Comparison of ENCODE assay signal across 18 mouse cellular contexts in the genomic region with DNA sequence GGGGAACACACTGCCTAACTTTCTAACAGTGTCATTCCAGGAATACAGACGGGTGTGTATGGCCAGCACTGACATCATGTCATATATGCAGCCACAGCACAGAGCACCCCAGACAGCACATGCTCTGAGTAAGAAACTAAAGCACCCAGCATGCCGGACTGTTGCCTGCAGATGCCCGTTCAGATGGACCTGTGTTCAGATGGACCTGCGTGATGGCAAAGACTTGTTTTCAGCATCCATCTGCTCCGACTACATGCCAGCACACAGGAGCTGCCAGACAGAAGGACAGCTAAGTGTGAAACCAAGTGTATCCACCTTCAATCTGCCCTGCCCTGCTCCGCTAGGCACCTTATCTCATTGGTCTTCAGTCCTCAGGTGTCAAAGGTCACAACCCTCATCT.
"Had no signal": no experiment of that assay in that cellular context is flagged by ENCODE, and none has a peak within 500 bp of the region (broad histone marks: within the 10 kb centered on the region; RNA-seq: fewer than 3 reads in every experiment).

No protein-coding gene starts in this region.

- H3K9me3 ChIP-seq: lung, embryonic 15.5 days; midbrain, embryonic 12.5 days; midbrain, embryonic 15.5 days; neural tube, embryonic 12.5 days had no signal

- H3K4me1 ChIP-seq: neural tube, embryonic 12.5 days had no signal

- H3K4me2 ChIP-seq: lung, embryonic 15.5 days; midbrain, embryonic 12.5 days; midbrain, embryonic 15.5 days; neural tube, embryonic 12.5 days had no signal

- H3K27ac ChIP-seq: liver, embryonic 14.5 days; lung, embryonic 15.5 days; macrophage; midbrain, embryonic 12.5 days; midbrain, embryonic 15.5 days; neural tube, embryonic 12.5 days had no signal

- H3K4me3 ChIP-seq: lung, embryonic 15.5 days; midbrain, embryonic 12.5 days; midbrain, embryonic 15.5 days; neural tube, embryonic 12.5 days had no signal

- H3K27me3 ChIP-seq: lung, embryonic 15.5 days; midbrain, embryonic 12.5 days; midbrain, embryonic 15.5 days; neural tube, embryonic 12.5 days had no signal

- H3K9ac ChIP-seq: liver, embryonic 14.5 days; lung, embryonic 15.5 days; midbrain, embryonic 12.5 days; midbrain, embryonic 15.5 days; neural tube, embryonic 12.5 days had no signal

- DNase-seq: lung, adult 2 months; lung, postnatal 14 days; lung, postnatal 36 days; retina, postnatal 1 day; right cerebral cortex, adult 18-20 months; right cerebral cortex, postnatal 25 days; right cerebral cortex, postnatal 4 days; spleen, adult 18-20 months; thymus, adult 18-20 months; thymus, postnatal 14 days; thymus, postnatal 36 days had no signal

- ATAC-seq: lung, postnatal 0 days; midbrain, embryonic 15.5 days had no signal

- H3K36me3 ChIP-seq: lung, embryonic 15.5 days; midbrain, embryonic 12.5 days; neural tube, embryonic 12.5 days had no signal
